Mouse (Mus musculus) intestine, embryonic 16.5 days (tissue): ENCODE data around the gene Eef1akmt1. TPM values are rescaled to one million over a fixed set of nuclear protein-coding genes. Genes with fewer than 3 reads are reported as not detected.

ENCODE experiments used
- ATAC-seq: fragments of 200-750 bp; cut with Nextera tagmentation; 2 replicates; pipeline ENCODE4 v1.8.0; 2017; ENCODE audit warnings: moderate TSS enrichment, moderate library complexity
- H3K27ac ChIP-seq: fragments of 300-500 bp; sonication (generic); 2 replicates; pipeline ENCODE4 v1.5.1; 2014; ENCODE audit warnings: mild to moderate bottlenecking, low read length
- H3K27me3 ChIP-seq: fragments of 300-500 bp; sonication (generic); replicated peaks from 2 replicates; pipeline ENCODE4 v1.6.1; 2014; ENCODE audit warnings: low read length, control low read depth, mixed read lengths; ENCODE audit not compliant: control insufficient read depth, insufficient read depth
- H3K36me3 ChIP-seq: fragments of 300-500 bp; sonication (generic); 2 replicates; pipeline ENCODE4 v1.6.1; 2014; ENCODE audit warnings: low read length, control low read depth; ENCODE audit not compliant: control insufficient read depth, insufficient read depth
- H3K4me1 ChIP-seq: fragments of 300-500 bp; sonication (generic); 2 replicates; pipeline ENCODE4 v1.6.1; 2014; ENCODE audit warnings: low read length, control low read depth, mixed read lengths; ENCODE audit not compliant: control insufficient read depth, insufficient read depth
- H3K4me2 ChIP-seq: fragments of 300-500 bp; sonication (generic); 2 replicates; pipeline ENCODE4 v1.6.1; 2014; ENCODE audit warnings: low read depth, low read length, control low read depth
- H3K4me3 ChIP-seq: fragments of 300-500 bp; sonication (generic); 2 replicates; pipeline ENCODE4 v1.5.1; 2014; ENCODE audit warnings: mild to moderate bottlenecking, low read length
- H3K9ac ChIP-seq: fragments of 300-500 bp; sonication (generic); 2 replicates; pipeline ENCODE4 v1.6.1; 2014; ENCODE audit warnings: low read depth, low read length
- H3K9me3 ChIP-seq: fragments of 300-500 bp; sonication (generic); 2 replicates; pipeline ENCODE4 v1.6.1; 2016; ENCODE audit warnings: low read length, control low read depth; ENCODE audit not compliant: control insufficient read depth
- WGBS: fragments of 180-500 bp; shearing (Covaris S2); extraction: QIAGEN DNeasy Blood & Tissue Kit; methylation state at CpG from one replicate; pipeline ENCODE4 v1.1.7; 2014; 5-methylcytosine and 5-hydroxymethylcytosine counted together
- polyA plus RNA-seq: library from polyadenylated mRNA; unstranded; fragments of >200 nt; fragmentation: Nextera tagmentation; extraction: Ambion mirVana; gene quantifications from 2 replicates; pipeline ENCODE4 v1.2.1, GENCODE M21; 2015

Eef1akmt1 gene
- polyA plus RNA-seq: 89.8 and 91.7 TPM in 2 replicates

GRCm38 (mm10) chr14:57571155-57572133 is at the start of gene Eef1akmt1:
TSS of gene Eef1akmt1 (minus strand) at chr14:57571612.
- peak within 1 kb of the TSS; percentile 67 for H3K4me3 ChIP-seq
- 0 out of 2 replicates have a peak, but pooled peaks cover 5% of the 10 kb centered on the region for H3K4me1 ChIP-seq
- no peaks in the 10 kb centered on the region; the same call in 1 of the 2 replicates for H3K36me3 ChIP-seq
- H3K27me3 ChIP-seq: no peaks in the 10 kb centered on the region
- ATAC-seq: peak; percentile 99
- H3K9ac ChIP-seq: peak within 1 kb of the TSS; percentile 80
- peak within 1 kb of the TSS; percentile 64 for H3K27ac ChIP-seq
- H3K4me2 ChIP-seq: peak within 1 kb of the TSS; percentile 68
- WGBS: 9% methylated on average over 35 of the region's 35 CpGs
- peaks cover 4% of the 10 kb centered on the region for H3K9me3 ChIP-seq

GRCm38 (mm10) chr14:57620598-57621236 is 49.3 kb upstream of the Eef1akmt1 start:
- no peak overlapping the region for H3K4me2 ChIP-seq
- H3K27ac ChIP-seq: no peak overlapping the region
- no peak overlapping the region for H3K9ac ChIP-seq
- ATAC-seq: peak; percentile 56; the same call in 1 of the 2 replicates
- H3K9me3 ChIP-seq: no peaks in the 10 kb centered on the region
- H3K4me1 ChIP-seq: 0 out of 2 replicates have a peak, but pooled peaks cover 3% of the 10 kb centered on the region
- whole genome bisulfite sequencing: 53% methylated on average over 4 of the region's 4 CpGs
- H3K27me3 ChIP-seq: no peaks in the 10 kb centered on the region
- 0 out of 2 replicates have a peak, but pooled peaks cover under 1% of the 10 kb centered on the region for H3K36me3 ChIP-seq
- no peak overlapping the region for H3K4me3 ChIP-seq

GRCm38 (mm10) chr14:57619487-57619886 is 48.1 kb upstream of the Eef1akmt1 start:
- H3K9me3 ChIP-seq: no peaks in the 10 kb centered on the region
- no peak overlapping the region for H3K4me3 ChIP-seq
- H3K4me2 ChIP-seq: no peak overlapping the region
- H3K9ac ChIP-seq: no peak overlapping the region
- H3K36me3 ChIP-seq: no peaks in the 10 kb centered on the region
- no peak overlapping the region for H3K27ac ChIP-seq
- peak; percentile 50; the same call in 1 of the 2 replicates for ATAC-seq
- whole genome bisulfite sequencing: 53% methylated on average over 2 of the region's 2 CpGs
- H3K4me1 ChIP-seq: 0 out of 2 replicates have a peak, but pooled peaks cover 3% of the 10 kb centered on the region
- no peaks in the 10 kb centered on the region for H3K27me3 ChIP-seq

GRCm38 (mm10) chr14:57617675-57618074 is 46.3 kb upstream of the Eef1akmt1 start:
- H3K27ac ChIP-seq: no peak overlapping the region
- H3K4me2 ChIP-seq: no peak overlapping the region
- no peak overlapping the region for H3K4me3 ChIP-seq
- H3K9me3 ChIP-seq: no peaks in the 10 kb centered on the region
- 84% methylated on average over 1 of the region's 1 CpGs for WGBS
- H3K27me3 ChIP-seq: no peaks in the 10 kb centered on the region
- H3K36me3 ChIP-seq: no peaks in the 10 kb centered on the region
- no peak for ATAC-seq
- no peak overlapping the region for H3K9ac ChIP-seq
- 0 out of 2 replicates have a peak, but pooled peaks cover 3% of the 10 kb centered on the region for H3K4me1 ChIP-seq

GRCm38 (mm10) chr14:57616339-57616965 is 45.0 kb upstream of the Eef1akmt1 start:
- H3K9me3 ChIP-seq: no peaks in the 10 kb centered on the region
- no peak overlapping the region for H3K27ac ChIP-seq
- H3K4me3 ChIP-seq: no peak overlapping the region
- no peak for ATAC-seq
- H3K36me3 ChIP-seq: no peaks in the 10 kb centered on the region
- H3K4me1 ChIP-seq: 0 out of 2 replicates have a peak, but pooled peaks cover 3% of the 10 kb centered on the region
- H3K27me3 ChIP-seq: no peaks in the 10 kb centered on the region
- no peak overlapping the region for H3K9ac ChIP-seq
- WGBS: 82% methylated on average over 6 of the region's 6 CpGs
- H3K4me2 ChIP-seq: no peak overlapping the region

GRCm38 (mm10) chr14:57615828-57616227 is 44.4 kb upstream of the Eef1akmt1 start:
- H3K4me2 ChIP-seq: no peak overlapping the region
- H3K36me3 ChIP-seq: no peaks in the 10 kb centered on the region
- ATAC-seq: no peak
- no peak overlapping the region for H3K9ac ChIP-seq
- no peak overlapping the region for H3K4me3 ChIP-seq
- 0 out of 2 replicates have a peak, but pooled peaks cover 3% of the 10 kb centered on the region for H3K4me1 ChIP-seq
- H3K9me3 ChIP-seq: no peaks in the 10 kb centered on the region
- H3K27me3 ChIP-seq: no peaks in the 10 kb centered on the region
- H3K27ac ChIP-seq: no peak overlapping the region
- 85% methylated on average over 6 of the region's 6 CpGs for WGBS

- Histone ChIP-seq H3K27me3 (no peaks in the 10 kb centered on the region), H3K27ac (no peak overlapping the region), H3K4me2 (no peak overlapping the region), H3K36me3 (no peaks in the 10 kb centered on the region), H3K4me3 (no peak overlapping the region), H3K4me1 (peaks cover 9% of the 10 kb centered on the region; the same call in 1 of the 2 replicates), H3K9ac (no peak overlapping the region), H3K9me3 (no peaks in the 10 kb centered on the region)
- WGBS: 80% methylated on average over 2 of the region's 2 CpGs
- ATAC-seq: no peak
Observed at GRCm38 (mm10) chr14:57611034-57611433, 39.6 kb upstream of the Eef1akmt1 start.

GRCm38 (mm10) chr14:57609816-57610329 is 38.5 kb upstream of the Eef1akmt1 start:
- Histone ChIP-seq H3K27ac (no peak overlapping the region), H3K9me3 (no peaks in the 10 kb centered on the region), H3K4me1 (peaks cover 9% of the 10 kb centered on the region; the same call in 1 of the 2 replicates), H3K4me2 (no peak overlapping the region), H3K9ac (no peak overlapping the region), H3K36me3 (no peaks in the 10 kb centered on the region), H3K27me3 (no peaks in the 10 kb centered on the region), H3K4me3 (no peak overlapping the region)
- WGBS: 73% methylated on average over 4 of the region's 4 CpGs
- ATAC-seq: no peak
